Mouse (Mus musculus): ENCODE data around the gene Lgals7.

DNA sequence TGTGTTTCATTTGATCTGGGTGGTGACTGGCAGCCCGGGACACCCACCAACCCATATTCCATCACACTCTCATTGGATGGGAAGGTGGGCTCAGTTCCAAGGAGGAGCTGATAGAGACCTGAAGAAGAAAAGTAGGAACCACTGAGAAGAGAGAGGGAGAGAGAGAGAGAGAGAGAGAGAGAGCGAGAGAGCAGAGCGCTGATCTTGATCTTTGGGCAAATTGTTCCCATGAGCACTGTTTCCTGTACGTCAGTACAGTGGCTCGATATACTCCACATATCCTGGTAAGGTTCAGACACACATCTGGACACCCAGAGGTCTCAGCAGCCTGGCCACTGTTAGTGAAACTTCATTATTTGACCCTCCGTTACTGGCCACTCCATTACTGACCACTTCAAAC lies at the start of gene Lgals7:
- TF ChIP-seq POLR2A (IDR thresholded peaks at IDR 0.05; ENCODE audit: low read depth, low read length) (no peak), CTCF (IDR thresholded peaks at IDR 0.05; ENCODE audit: borderline replicate concordance, insufficient read depth, low read length) (no peak)

Measured in embryonic fibroblast, embryonic 13.5 days (primary cell).